Mouse (Mus musculus) v-Abl transformed pro-B cells (cell line): ENCODE data around the gene Lonp2.

Experiments used
- in situ Hi-C, 2 experiments: fragments of 400-800 bp; cut with MboI; formaldehyde crosslinking; loops; one replicate each; pipeline ENCODE4 v1.15.1; 2025; ENCODE audit not compliant: unreplicated experiment in 2 of 2

Gene Lonp2

GRCm38 (mm10) chr8:86623911-86624731 lies at the start of gene Lonp2:
Gene Lonp2 (plus strand): TSS chr8:86624043.
- in situ Hi-C loops = loop anchor here in 1 of 2 experiments (25.0 kb wide), 1 partner anchor 1537 kb away; the partner anchor contains the start of genes Man2b1, Wdr83 and Wdr83os

DNA sequence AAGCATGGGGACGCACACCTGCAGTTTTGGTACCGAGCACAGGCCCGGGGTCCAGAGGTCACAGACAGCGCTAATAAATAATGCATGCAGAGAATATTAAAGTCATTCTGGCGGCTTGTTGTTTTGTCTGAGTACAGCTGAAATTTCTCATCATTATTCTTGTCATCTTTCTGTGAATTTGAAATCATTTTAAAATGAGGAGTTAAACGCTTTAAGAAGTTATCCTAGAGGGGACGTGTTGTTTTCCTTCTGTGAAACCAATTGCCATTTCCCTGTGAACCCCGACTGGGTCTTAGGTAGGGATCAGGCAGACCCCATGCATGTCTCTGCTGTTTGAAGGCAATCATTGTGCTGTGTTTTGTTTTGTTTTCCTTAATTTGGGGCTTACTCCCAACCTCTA lies 46.3 kb upstream of the Lonp2 start:
- in situ Hi-C loops = loop anchor here in 1 of 2 experiments (25.0 kb wide), 2 partner anchors 1490 to 1615 kb away; partner anchors contain the start of genes Gm49661, Man2b1, Prdx2 and Rnaseh2a

- in situ Hi-C loops = loop anchor here in 1 of 2 experiments (25.0 kb wide), 2 partner anchors 1491 to 1616 kb away; partner anchors contain the start of genes Gm49661, Man2b1, Prdx2 and Rnaseh2a
These were observed 45.8 kb upstream of the Lonp2 start for GRCm38 (mm10) chr8:86578076-86578475.

DNA sequence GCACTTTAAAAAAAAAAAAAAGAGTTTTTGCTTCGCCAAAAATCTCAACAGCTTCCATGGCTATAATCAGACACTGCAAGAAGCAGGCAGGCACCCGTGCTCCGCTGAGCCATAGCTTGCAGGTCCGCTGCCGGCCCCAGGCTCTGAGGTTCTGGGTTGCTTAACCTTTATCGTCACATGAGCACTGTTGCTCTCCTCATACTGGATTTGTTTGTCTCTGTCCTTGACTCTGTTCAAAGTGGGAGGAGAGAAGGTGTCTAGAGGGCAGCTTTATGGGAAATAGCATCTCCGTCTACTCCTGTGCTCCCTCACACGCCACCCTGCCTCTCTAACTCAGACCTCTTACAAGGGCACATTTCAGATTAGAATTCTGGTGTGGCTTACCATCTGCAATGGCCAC lies 45.1 kb upstream of the Lonp2 start:
- in situ Hi-C loops = loop anchor here in 1 of 2 experiments (25.0 kb wide), 2 partner anchors 1491 to 1616 kb away; partner anchors contain the start of genes Gm49661, Man2b1, Prdx2 and Rnaseh2a

DNA sequence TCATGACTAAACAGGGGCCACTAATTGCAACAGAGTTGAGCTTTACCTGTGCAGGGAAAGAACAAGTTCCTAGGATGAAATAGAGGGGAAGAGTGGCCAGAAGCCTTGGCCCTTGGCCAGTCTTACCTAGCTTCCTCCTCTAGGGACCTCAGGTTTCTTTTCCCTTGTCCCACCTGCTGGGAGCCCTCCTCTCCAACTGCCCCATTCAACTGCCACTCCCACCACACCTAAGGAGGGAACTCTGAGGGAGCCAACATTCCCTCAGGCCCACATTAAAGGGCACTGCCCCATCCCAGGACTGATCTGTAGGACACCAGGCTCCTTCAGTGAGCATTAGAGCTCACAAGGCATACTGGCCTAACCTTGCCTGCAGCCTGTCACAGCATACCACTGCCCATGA lies 43.4 kb upstream of the Lonp2 start, which contains the start of gene Abcc12:
Abcc12 (minus strand) TSS at position 229 of the 400 bp plus-strand sequence.
- in situ Hi-C loops = loop anchor here (5.0 to 25.0 kb wide), 6 partner anchors 523 to 1618 kb away; partner anchors contain the start of genes Gm49661 (in 1 of the 2), Man2b1 (in 1 of the 2), Prdx2 (in 1 of the 2) and Rnaseh2a (in 1 of the 2)

GRCm38 (mm10) chr8:86581921-86582331 lies 41.9 kb upstream of the Lonp2 start:
- in situ Hi-C loops = loop anchor here (5.0 to 25.0 kb wide), 6 partner anchors 525 to 1620 kb away; partner anchors contain the start of genes Gm49661 (in 1 of the 2), Man2b1 (in 1 of the 2), Prdx2 (in 1 of the 2) and Rnaseh2a (in 1 of the 2)

GRCm38 (mm10) chr8:86585118-86585517 lies 38.7 kb upstream of the Lonp2 start:
- in situ Hi-C loops = loop anchor here (5.0 to 25.0 kb wide), 9 partner anchors 322 to 1623 kb away; partner anchors contain the start of genes Gm49661 (in 1 of the 2), Man2b1 (in 1 of the 2), Prdx2 (in 1 of the 2) and Rnaseh2a (in 1 of the 2)

GRCm38 (mm10) chr8:86585532-86585931 lies 38.3 kb upstream of the Lonp2 start:
- in situ Hi-C loops = loop anchor here (5.0 to 25.0 kb wide), 9 partner anchors 322 to 1623 kb away; partner anchors contain the start of genes Gm49661 (in 1 of the 2), Man2b1 (in 1 of the 2), Prdx2 (in 1 of the 2) and Rnaseh2a (in 1 of the 2)

- in situ Hi-C loops = loop anchor here (5.0 to 25.0 kb wide), 9 partner anchors 321 to 1624 kb away; partner anchors contain the start of genes Gm49661 (in 1 of the 2), Man2b1 (in 1 of the 2), Prdx2 (in 1 of the 2) and Rnaseh2a (in 1 of the 2)
These were observed 37.8 kb upstream of the Lonp2 start for GRCm38 (mm10) chr8:86586058-86586457.

GRCm38 (mm10) chr8:86586642-86587041 lies 37.2 kb upstream of the Lonp2 start:
- in situ Hi-C loops = loop anchor here (5.0 to 25.0 kb wide), 9 partner anchors 321 to 1624 kb away; partner anchors contain the start of genes Gm49661 (in 1 of the 2), Man2b1 (in 1 of the 2), Prdx2 (in 1 of the 2) and Rnaseh2a (in 1 of the 2)

DNA sequence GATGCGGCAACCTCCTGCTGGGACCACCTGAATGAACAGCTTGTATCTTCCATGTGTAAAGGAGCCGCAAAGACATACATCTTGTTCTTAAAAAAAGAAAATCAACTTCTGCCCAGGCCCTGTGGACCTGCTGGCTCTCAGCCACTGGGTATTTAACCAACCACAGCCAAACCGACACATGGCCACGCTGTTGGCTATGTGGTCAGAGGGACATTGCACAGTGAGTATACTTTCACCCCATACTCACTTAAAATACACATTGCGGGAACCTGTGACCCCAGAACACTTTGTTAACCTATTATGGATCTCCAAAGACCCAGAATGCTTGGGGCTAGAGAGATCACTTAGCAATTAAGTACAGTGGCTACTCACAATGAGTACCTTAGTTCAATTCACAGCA lies 35.5 kb upstream of the Lonp2 start:
- in situ Hi-C loops = loop anchor here (5.0 to 25.0 kb wide), 9 partner anchors 319 to 1626 kb away; partner anchors contain the start of genes Gm49661 (in 1 of the 2), Man2b1 (in 1 of the 2), Prdx2 (in 1 of the 2) and Rnaseh2a (in 1 of the 2)

DNA sequence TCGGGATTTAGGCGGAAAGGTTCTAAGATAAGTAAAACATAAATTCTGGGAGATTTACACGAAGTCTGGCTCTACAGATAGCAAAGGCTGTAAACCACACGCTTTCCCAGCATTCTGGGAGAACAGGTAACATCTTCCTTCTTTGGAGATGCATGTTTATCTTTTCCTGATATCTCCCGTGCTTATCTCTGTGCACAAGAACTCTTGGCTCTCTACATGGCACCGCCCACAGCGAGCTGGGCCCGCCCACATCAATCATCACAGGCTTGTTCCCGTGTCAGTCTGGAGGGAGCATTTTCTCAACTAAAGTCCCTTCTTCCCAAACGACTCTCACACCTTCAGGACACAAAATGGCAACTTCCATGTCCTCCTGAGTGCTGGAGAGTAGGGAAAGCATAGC lies 30.7 kb upstream of the Lonp2 start:
- in situ Hi-C loops = loop anchor here in 1 of 2 experiments (25.0 kb wide), 2 partner anchors 1506 to 1631 kb away; partner anchors contain the start of genes Gm49661, Man2b1, Prdx2 and Rnaseh2a

- in situ Hi-C loops = loop anchor here in 1 of 2 experiments (25.0 kb wide), 2 partner anchors 1507 to 1632 kb away; partner anchors contain the start of genes Gm49661, Man2b1, Prdx2 and Rnaseh2a
These were observed 29.6 kb upstream of the Lonp2 start for GRCm38 (mm10) chr8:86594159-86594796.

DNA sequence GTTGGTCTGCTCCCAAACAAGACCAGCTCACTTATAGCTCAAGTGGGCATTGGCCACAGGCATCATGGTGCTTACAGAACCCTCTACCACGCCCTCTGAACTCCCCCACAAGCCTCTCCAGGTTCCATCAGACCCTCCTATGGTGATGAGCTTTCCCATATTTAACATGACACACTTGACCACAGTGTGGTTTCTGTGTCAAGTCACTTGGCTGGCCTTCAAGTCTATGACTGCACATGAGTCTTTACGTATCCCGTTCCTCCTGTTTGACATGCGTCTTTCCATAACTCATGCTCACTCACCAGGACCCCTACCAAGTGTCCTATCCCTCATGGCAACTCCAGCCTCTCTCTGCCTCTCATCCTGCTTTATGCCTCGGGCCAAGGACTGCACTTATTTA lies 28.2 kb upstream of the Lonp2 start:
- in situ Hi-C loops = loop anchor here in 1 of 2 experiments (25.0 kb wide), 2 partner anchors 1508 to 1633 kb away; partner anchors contain the start of genes Gm49661, Man2b1, Prdx2 and Rnaseh2a

DNA sequence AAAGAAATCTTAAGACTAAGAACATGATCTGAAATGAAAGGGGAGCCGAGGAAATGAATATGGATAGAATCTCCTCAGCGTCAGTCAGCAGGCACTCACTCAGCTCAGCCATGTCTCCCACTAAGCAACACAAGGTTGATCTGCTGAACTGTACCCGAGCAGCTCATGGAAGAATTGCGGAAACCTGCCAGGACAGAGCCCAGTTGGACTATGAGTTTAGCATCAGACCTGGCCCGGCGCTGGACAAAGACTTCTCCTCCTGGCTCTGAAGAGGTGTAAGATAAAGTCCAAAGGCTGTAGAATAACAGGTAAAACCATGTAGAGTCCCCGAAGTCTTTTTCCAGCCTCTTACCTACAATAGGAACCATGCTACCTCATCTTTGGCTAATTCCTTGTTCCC lies 26.2 kb upstream of the Lonp2 start:
- in situ Hi-C loops = loop anchor here in 1 of 2 experiments (25.0 kb wide), 2 partner anchors 1510 to 1635 kb away; partner anchors contain the start of genes Gm49661, Man2b1, Prdx2 and Rnaseh2a

DNA sequence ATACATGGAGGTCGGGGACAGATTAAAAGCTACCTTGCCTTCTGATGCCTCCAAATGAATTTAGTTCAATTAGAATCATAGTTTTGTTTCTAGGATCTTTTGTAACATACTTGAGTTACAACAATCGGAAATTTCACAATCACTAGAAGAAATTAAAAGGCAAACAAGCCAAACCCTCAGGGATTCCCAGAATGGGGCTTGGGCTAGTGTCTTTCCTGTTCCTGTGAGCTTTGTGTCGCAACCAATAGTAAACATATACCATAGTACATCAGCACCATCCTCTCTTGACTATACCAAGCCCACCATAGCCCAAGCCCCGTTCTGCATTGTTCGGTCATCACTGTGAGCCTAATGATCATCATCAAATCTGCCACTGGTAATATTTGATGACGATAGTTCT lies 24.5 kb upstream of the Lonp2 start:
- in situ Hi-C loops = loop anchor here in 1 of 2 experiments (25.0 kb wide), 2 partner anchors 1512 to 1637 kb away; partner anchors contain the start of genes Gm49661, Man2b1, Prdx2 and Rnaseh2a

DNA sequence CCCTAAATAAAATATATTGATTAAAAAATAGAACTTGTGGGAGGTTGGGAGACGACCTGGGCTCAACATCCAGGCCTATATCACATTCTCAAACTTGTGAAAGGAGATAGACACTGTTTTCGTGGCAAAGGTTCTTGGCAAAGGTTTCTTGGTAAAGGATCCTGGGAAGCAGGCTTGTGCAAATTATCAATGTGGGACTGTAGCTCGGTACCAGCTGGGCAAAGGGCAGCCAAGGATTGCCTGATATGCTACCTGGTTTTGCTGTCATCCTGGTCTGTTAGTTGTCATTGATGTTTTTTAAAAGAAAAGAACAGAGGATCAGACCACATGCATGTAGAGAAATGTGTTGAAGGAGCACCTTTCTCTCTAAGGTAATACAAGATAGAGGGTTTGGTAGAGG lies 23.5 kb upstream of the Lonp2 start:
- in situ Hi-C loops = loop anchor here in 1 of 2 experiments (25.0 kb wide), 1 partner anchor 1513 kb away; the partner anchor contains the start of genes Man2b1, Wdr83 and Wdr83os

- in situ Hi-C loops = loop anchor here in 1 of 2 experiments (25.0 kb wide), 1 partner anchor 1516 kb away; the partner anchor contains the start of genes Man2b1, Wdr83 and Wdr83os
These were observed 20.7 kb upstream of the Lonp2 start for GRCm38 (mm10) chr8:86603174-86603573.

GRCm38 (mm10) chr8:86604676-86605075 lies 19.2 kb upstream of the Lonp2 start:
- in situ Hi-C loops = loop anchor here in 1 of 2 experiments (25.0 kb wide), 1 partner anchor 1517 kb away; the partner anchor contains the start of genes Man2b1, Wdr83 and Wdr83os
